Mouse (Mus musculus): ENCODE results near the gene Serinc4.

Serinc4 gene

GRCm38 (mm10) chr2:121396624-121397023, 60.0 kb downstream of the Serinc4 start:
- in situ Hi-C loops (cut with MboI, MseI) = no loop called here

Data from T-helper 2 cell (primary cell).